12 mouse cellular contexts compared by ENCODE assay signal in genomic region chr13:41386581-41386980, GRCm38 (mm10).
A peak's percentile ranks its signal among the peaks of the same experiment; 100 is the strongest.
DNase-seq lines count a peak whose midpoint lies in the region; ATAC-seq lines count a peak whose summit lies in the region.
"Had no signal": no experiment of that assay in that cellular context is flagged by ENCODE, and none has a peak within 500 bp of the region (broad histone marks: within the 10 kb centered on the region; RNA-seq: fewer than 3 reads in every experiment).

No protein-coding gene starts in this region.

- H3K4me2 ChIP-seq in heart, embryonic 12.5 days: no peak overlapping the region
- no peak overlapping the region for H3K4me2 ChIP-seq in embryonic facial prominence, embryonic 11.5 days (ENCODE audit: low read depth, low read length)
- H3K4me2 ChIP-seq in forebrain, embryonic 12.5 days: no peak overlapping the region
- H3K4me2 ChIP-seq: neural tube, embryonic 12.5 days had no signal

- H3K27me3 ChIP-seq in heart, embryonic 12.5 days (replicated peaks): no peaks in the 10 kb centered on the region
- H3K27me3 ChIP-seq in embryonic facial prominence, embryonic 11.5 days (ENCODE audit: control insufficient read depth, insufficient read depth, low read length): no peaks in the 10 kb centered on the region
- no peaks in the 10 kb centered on the region for H3K27me3 ChIP-seq in forebrain, embryonic 12.5 days
- H3K27me3 ChIP-seq: neural tube, embryonic 12.5 days had no signal

- intact Hi-C loops in left cerebral cortex, postnatal 4 days (cut with DNase I): no loop called here

- peak; percentile 21 for DNase-seq in heart, adult 8-10 months (ENCODE audit: low spot score)
- DNase-seq in Muller cell, postnatal 12 days (ENCODE audit: inconsistent ontology term): peak; percentile 89
- DNase-seq in embryonic facial prominence, embryonic 11.5 days (ENCODE audit: low spot score): peak; percentile 13
- DNase-seq in heart, postnatal 4 days: peak; percentile 15
- no peak for DNase-seq in right cerebral cortex, postnatal 4 days
- no peak for DNase-seq in left cerebral cortex, postnatal 4 days
- DNase-seq: cerebellum, adult 8-10 months; kidney, adult 9 months; thymus, adult 2 months had no signal

- H3K9me3 ChIP-seq in heart, embryonic 12.5 days (replicated peaks): no peaks in the 10 kb centered on the region
- H3K9me3 ChIP-seq in embryonic facial prominence, embryonic 11.5 days (replicated peaks; ENCODE audit: control insufficient read depth, low read length): no peaks in the 10 kb centered on the region
- H3K9me3 ChIP-seq in forebrain, embryonic 12.5 days: no peaks in the 10 kb centered on the region
- H3K9me3 ChIP-seq: neural tube, embryonic 12.5 days had no signal

- no peak for ATAC-seq in heart, embryonic 12.5 days (ENCODE audit: insufficient number of reproducible peaks, low FRiP score)
- ATAC-seq in embryonic facial prominence, embryonic 11.5 days (replicated peaks; ENCODE audit: insufficient number of reproducible peaks, low FRiP score, low TSS enrichment, low read depth): no peak
- no peak for ATAC-seq in forebrain, embryonic 12.5 days (ENCODE audit: low FRiP score)

- no peak overlapping the region for H3K27ac ChIP-seq in heart, embryonic 12.5 days (ENCODE audit: poor library complexity, severe bottlenecking)
- no peak overlapping the region for H3K27ac ChIP-seq in embryonic facial prominence, embryonic 11.5 days (replicated peaks; ENCODE audit: low read depth, low read length)
- H3K27ac ChIP-seq in forebrain, embryonic 12.5 days: no peak overlapping the region
- H3K27ac ChIP-seq: neural tube, embryonic 12.5 days had no signal

- H3K4me3 ChIP-seq in heart, embryonic 12.5 days: no peak overlapping the region
- H3K4me3 ChIP-seq in embryonic facial prominence, embryonic 11.5 days (ENCODE audit: low read depth, low read length): no peak overlapping the region
- H3K4me3 ChIP-seq in forebrain, embryonic 12.5 days (replicated peaks): no peak overlapping the region
- H3K4me3 ChIP-seq: neural tube, embryonic 12.5 days had no signal

- no peaks in the 10 kb centered on the region for H3K36me3 ChIP-seq in heart, embryonic 12.5 days
- no peaks in the 10 kb centered on the region for H3K36me3 ChIP-seq in embryonic facial prominence, embryonic 11.5 days (replicated peaks; ENCODE audit: control insufficient read depth, insufficient read depth, low read depth, low read length)
- H3K36me3 ChIP-seq in forebrain, embryonic 12.5 days (replicated peaks): no peaks in the 10 kb centered on the region
- H3K36me3 ChIP-seq: neural tube, embryonic 12.5 days had no signal

- H3K4me1 ChIP-seq in heart, embryonic 12.5 days (replicated peaks): peaks cover 5% of the 10 kb centered on the region
- H3K4me1 ChIP-seq in embryonic facial prominence, embryonic 11.5 days (ENCODE audit: control insufficient read depth, insufficient read depth, low read length): no peaks in the 10 kb centered on the region
- no peaks in the 10 kb centered on the region for H3K4me1 ChIP-seq in forebrain, embryonic 12.5 days
- H3K4me1 ChIP-seq: neural tube, embryonic 12.5 days had no signal

- WGBS in heart, embryonic 12.5 days: 34% methylated on average over 4 of the region's 4 CpGs
- 47% methylated on average over 4 of the region's 4 CpGs for WGBS in embryonic facial prominence, embryonic 11.5 days
- WGBS in forebrain, embryonic 12.5 days: 68% methylated on average over 4 of the region's 4 CpGs

- no peak overlapping the region for H3K9ac ChIP-seq in heart, embryonic 12.5 days
- no peak overlapping the region for H3K9ac ChIP-seq in embryonic facial prominence, embryonic 11.5 days (replicated peaks; ENCODE audit: low read length)
- no peak overlapping the region for H3K9ac ChIP-seq in forebrain, embryonic 12.5 days
- H3K9ac ChIP-seq: neural tube, embryonic 12.5 days had no signal

Comparison
In these comparisons a context has a peak if more than half of its experiments do, and no peak if none do; other contexts are left out.
1. DNase-seq: peak in heart, adult 8-10 months (single experiment), Muller cell, postnatal 12 days (single experiment), embryonic facial prominence, embryonic 11.5 days (single experiment) and heart, postnatal 4 days (single experiment); none in right cerebral cortex, postnatal 4 days (single experiment) and left cerebral cortex, postnatal 4 days (single experiment).